Comparison of ENCODE assay signal across 12 mouse cellular contexts in genomic region chr11:103399050-103399449, GRCm38 (mm10). TPM values are rescaled to one million over a fixed set of nuclear protein-coding genes. Genes with fewer than 3 reads are reported as not detected.
DNase-seq lines count a peak whose midpoint lies in the region; ATAC-seq and TF ChIP-seq lines count a peak whose summit lies in the region.
"Had no signal": no experiment of that assay in that cellular context is flagged by ENCODE, and none has a peak within 500 bp of the region (broad histone marks: within the 10 kb centered on the region; RNA-seq: fewer than 3 reads in every experiment).

No protein-coding gene starts in this region.

- no peak for TF ChIP-seq POLR2A in thymus, adult 2 months (IDR thresholded peaks at IDR 0.05; ENCODE audit: control insufficient read depth, extremely low read depth, insufficient read depth, low read length, poor library complexity)

- H3K9me3 ChIP-seq in hindbrain, postnatal 0 days (ENCODE audit: low read length): no peaks in the 10 kb centered on the region
- no peaks in the 10 kb centered on the region for H3K9me3 ChIP-seq in hindbrain, embryonic 12.5 days (replicated peaks)
- H3K9me3 ChIP-seq in lung, embryonic 14.5 days (ENCODE audit: low read depth, low read length): no peaks in the 10 kb centered on the region

- no peak for ATAC-seq in hindbrain, postnatal 0 days
- ATAC-seq in hindbrain, embryonic 12.5 days (ENCODE audit: low FRiP score): no peak
- no peak for ATAC-seq in lung, embryonic 14.5 days (ENCODE audit: insufficient read depth)
- no peak for ATAC-seq in erythroid progenitor cell, adult 5-6 weeks (replicated peaks; ENCODE audit: low FRiP score, poor library complexity, severe bottlenecking)
- ATAC-seq: Patski had no signal

- 91% methylated on average over 3 of the region's 3 CpGs for WGBS in hindbrain, postnatal 0 days
- 91% methylated on average over 3 of the region's 3 CpGs for WGBS in hindbrain, embryonic 12.5 days
- WGBS in thymus, adult 2 months: 78% methylated on average over 3 of the region's 3 CpGs
- WGBS in lung, embryonic 14.5 days: 71% methylated on average over 3 of the region's 3 CpGs

- H3K4me1 ChIP-seq in hindbrain, postnatal 0 days (ENCODE audit: insufficient read depth, low read length): no peaks in the 10 kb centered on the region
- H3K4me1 ChIP-seq in hindbrain, embryonic 12.5 days: no peaks in the 10 kb centered on the region
- no peaks in the 10 kb centered on the region for H3K4me1 ChIP-seq in thymus, adult 2 months (replicated peaks; ENCODE audit: control insufficient read depth, insufficient read depth, low read length)
- H3K4me1 ChIP-seq in lung, embryonic 14.5 days (ENCODE audit: insufficient read depth): no peaks in the 10 kb centered on the region

- no peaks in the 10 kb centered on the region for H3K27me3 ChIP-seq in hindbrain, postnatal 0 days (ENCODE audit: insufficient read depth, low read length)
- no peaks in the 10 kb centered on the region for H3K27me3 ChIP-seq in hindbrain, embryonic 12.5 days
- H3K27me3 ChIP-seq in thymus, adult 2 months (ENCODE audit: control insufficient read depth, insufficient read depth, low read length): no peaks in the 10 kb centered on the region
- H3K27me3 ChIP-seq in lung, embryonic 14.5 days (ENCODE audit: insufficient read depth, low read length): no peaks in the 10 kb centered on the region
- H3K27me3 ChIP-seq: Patski had no signal

- H3K27ac ChIP-seq in hindbrain, postnatal 0 days: no peak overlapping the region
- H3K27ac ChIP-seq in hindbrain, embryonic 12.5 days: no peak overlapping the region
- no peak overlapping the region for H3K27ac ChIP-seq in thymus, adult 2 months (ENCODE audit: control insufficient read depth, insufficient read depth, low read length)
- H3K27ac ChIP-seq in lung, embryonic 14.5 days (ENCODE audit: low read depth): no peak overlapping the region

- H3K4me3 ChIP-seq in hindbrain, postnatal 0 days (ENCODE audit: low read length): no peak overlapping the region
- no peak overlapping the region for H3K4me3 ChIP-seq in hindbrain, embryonic 12.5 days
- no peak overlapping the region for H3K4me3 ChIP-seq in thymus, adult 2 months (ENCODE audit: control insufficient read depth, insufficient read depth, low read length)
- no peak overlapping the region for H3K4me3 ChIP-seq in lung, embryonic 14.5 days (ENCODE audit: low read depth, low read length)
- H3K4me3 ChIP-seq: erythroblast, embryonic 14.5 days had no signal

- no peak for DNase-seq in hindbrain, postnatal 0 days (ENCODE audit: low spot score)
- peak; percentile 27 for DNase-seq in thymus, adult 2 months
- DNase-seq in thymus, adult 18-20 months: no peak
- DNase-seq in lung, embryonic 14.5 days: peak; percentile 54
- DNase-seq in ovary, postnatal 36 days (ENCODE audit: low spot score): no peak
- DNase-seq: cerebellum, postnatal 25 days; gastrocnemius, postnatal 14 days; right cerebral cortex, postnatal 25 days had no signal

- no peak overlapping the region for H3K4me2 ChIP-seq in hindbrain, postnatal 0 days (ENCODE audit: low read depth, low read length)
- no peak overlapping the region for H3K4me2 ChIP-seq in hindbrain, embryonic 12.5 days (replicated peaks)
- no peak overlapping the region for H3K4me2 ChIP-seq in lung, embryonic 14.5 days

- TF ChIP-seq CTCF in hindbrain, postnatal 0 days (IDR thresholded peaks at IDR 0.05; ENCODE audit: low read depth): 0 out of 2 replicates have a peak, but pooled peaks have one; percentile 33
- no peak for TF ChIP-seq CTCF in thymus, adult 2 months (IDR thresholded peaks at IDR 0.05; ENCODE audit: borderline replicate concordance, control insufficient read depth, extremely low read depth, insufficient read depth, low read length, poor library complexity)
- TF ChIP-seq CTCF in lung, embryonic 14.5 days (IDR thresholded peaks at IDR 0.05; ENCODE audit: low read depth): peak; percentile 42

- H3K36me3 ChIP-seq in hindbrain, postnatal 0 days (ENCODE audit: insufficient read depth, low read length): peaks cover 22% of the 10 kb centered on the region
- peaks cover 49% of the 10 kb centered on the region for H3K36me3 ChIP-seq in hindbrain, embryonic 12.5 days
- peaks cover 29% of the 10 kb centered on the region for H3K36me3 ChIP-seq in thymus, adult 2 months (ENCODE audit: control insufficient read depth, insufficient read depth, low read length)
- H3K36me3 ChIP-seq in lung, embryonic 14.5 days (ENCODE audit: insufficient read depth): peaks cover 43% of the 10 kb centered on the region

- no peak overlapping the region for H3K9ac ChIP-seq in hindbrain, postnatal 0 days (replicated peaks; ENCODE audit: low read length)
- no peak overlapping the region for H3K9ac ChIP-seq in hindbrain, embryonic 12.5 days
- no peak overlapping the region for H3K9ac ChIP-seq in lung, embryonic 14.5 days

RNA-seq across cellular contexts. Expression of gene Plekhm1, which starts 13.4 kb away (rescaled TPM):
- 8.2 and 9.4 TPM in 2 replicates for total RNA-seq in hindbrain, postnatal 0 days (2014; rRNA removed)
- 4.9 and 6.3 TPM in 2 replicates for polyA plus RNA-seq in hindbrain, postnatal 0 days (2015; fragmentation: Nextera tagmentation; extraction: Ambion mirVana)
- polyA plus RNA-seq in hindbrain, embryonic 12.5 days (2016; fragmentation: Nextera tagmentation; extraction: Ambion mirVana): 11.5 and 12.1 TPM in 2 replicates
- 43.6 and 46.4 TPM in 2 replicates for polyA plus RNA-seq in thymus, adult 2 months (2012; rRNA removed)
- 9.3 and 9.4 TPM in 2 replicates for polyA plus RNA-seq in lung, embryonic 14.5 days (2014; fragmentation: Nextera tagmentation; extraction: Ambion mirVana)
- 15.1 and 18.0 TPM in 2 replicates for total RNA-seq in erythroid progenitor cell, adult 5-6 weeks (2015; ENCODE audit: low replicate concordance)
- total RNA-seq in erythroid progenitor cell, adult 5-6 weeks (2017; ENCODE audit: low replicate concordance): 4.2 and 5.5 TPM in 2 replicates

RNA-seq across cellular contexts. Expression of gene Arhgap27, which starts 35.6 kb away (rescaled TPM):
- total RNA-seq in hindbrain, postnatal 0 days (2014; rRNA removed): 7.7 and 12.2 TPM in 2 replicates
- 5.5 and 5.9 TPM in 2 replicates for polyA plus RNA-seq in hindbrain, postnatal 0 days (2015; fragmentation: Nextera tagmentation; extraction: Ambion mirVana)
- polyA plus RNA-seq in hindbrain, embryonic 12.5 days (2016; fragmentation: Nextera tagmentation; extraction: Ambion mirVana): 5.2 and 5.9 TPM in 2 replicates
- 124 and 125 TPM in 2 replicates for polyA plus RNA-seq in thymus, adult 2 months (2012; rRNA removed)
- 16.8 and 20.6 TPM in 2 replicates for polyA plus RNA-seq in lung, embryonic 14.5 days (2014; fragmentation: Nextera tagmentation; extraction: Ambion mirVana)
- 2.1 and 7.6 TPM in 2 replicates for total RNA-seq in erythroid progenitor cell, adult 5-6 weeks (2015; ENCODE audit: low replicate concordance)
- total RNA-seq in erythroid progenitor cell, adult 5-6 weeks (2017; ENCODE audit: low replicate concordance): 3.0 and 4.8 TPM in 2 replicates

Comparison
In these comparisons a context has a peak if more than half of its experiments do, and no peak if none do; other contexts are left out.
1. DNase-seq: peak in thymus, adult 2 months (single experiment) and lung, embryonic 14.5 days (single experiment); none in hindbrain, postnatal 0 days (single experiment), thymus, adult 18-20 months (0 of 2) and ovary, postnatal 36 days (single experiment).